Mouse (Mus musculus) left cerebral cortex, postnatal 36 days (tissue): Measurements from ENCODE around the gene Pou2f2. TPM values are rescaled to one million over a fixed set of nuclear protein-coding genes. Genes with fewer than 3 reads are reported as not detected.
A peak's percentile ranks its signal among the peaks of the same experiment; 100 is the strongest.

Experiments
- DNase-seq, 2 experiments: peaks; one replicate each; pipeline ENCODE4 v3.0.0; 2021 to 2022; ENCODE audit warnings: low spot score in 2 of 2, mixed read lengths in 1 of 2
- intact Hi-C: fragments of 180-260 bp; cut with DNase I; formaldehyde crosslinking; loops from one replicate; pipeline ENCODE4 v1.15.1; 2025
- total RNA-seq, 2 experiments: library from RNA; stranded (reverse); gene quantifications; 2 replicates each; pipeline ENCODE4 v1.2.3; 2021

Pou2f2 gene
- total RNA-seq, 2 experiments from 2014 or later: 8.4 to 15.4 TPM

GRCm38 (mm10) chr7:25077414-25077755 is 102.1 kb downstream of the Pou2f2 start:
- intact Hi-C loops: loop anchor here (5.0 to 10.0 kb wide), 3 partner anchors 45 to 237 kb away; partner anchors contain the start of genes Megf8 and Rps19
- DNase-seq: no peak

GRCm38 (mm10) chr7:25076663-25077413 is 102.7 kb downstream of the Pou2f2 start:
- DNase-seq: peak; percentile 96 to 97

DNA sequence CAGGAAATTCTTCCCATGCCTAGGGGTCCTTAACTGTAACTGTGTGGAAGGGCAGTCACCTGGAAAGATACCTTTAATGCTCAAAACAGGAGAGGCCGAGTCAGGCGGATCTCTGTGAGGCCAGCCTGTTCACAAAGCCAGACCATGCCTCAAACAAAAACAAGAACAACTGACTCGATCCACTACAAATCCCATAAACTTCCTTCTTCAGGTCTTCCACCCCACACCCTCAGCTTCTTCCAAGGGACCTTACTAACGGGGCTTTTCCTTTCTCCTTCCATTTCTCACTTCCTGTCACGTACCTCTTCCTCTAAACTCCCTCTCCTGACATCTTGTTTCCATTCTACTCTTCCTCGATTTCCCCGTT is 103.2 kb downstream of the Pou2f2 start:
- intact Hi-C loops: loop anchor here (5.0 to 10.0 kb wide), 3 partner anchors 44 to 239 kb away; partner anchors contain the start of genes Megf8 and Rps19
- DNase-seq: no peak

More at GRCm38 (mm10) chr7:25076663-25077413, 102.7 kb downstream of the Pou2f2 start:
- intact Hi-C loops: loop anchor here (5.0 to 10.0 kb wide), 3 partner anchors 45 to 238 kb away; partner anchors contain the start of genes Megf8 and Rps19

DNA sequence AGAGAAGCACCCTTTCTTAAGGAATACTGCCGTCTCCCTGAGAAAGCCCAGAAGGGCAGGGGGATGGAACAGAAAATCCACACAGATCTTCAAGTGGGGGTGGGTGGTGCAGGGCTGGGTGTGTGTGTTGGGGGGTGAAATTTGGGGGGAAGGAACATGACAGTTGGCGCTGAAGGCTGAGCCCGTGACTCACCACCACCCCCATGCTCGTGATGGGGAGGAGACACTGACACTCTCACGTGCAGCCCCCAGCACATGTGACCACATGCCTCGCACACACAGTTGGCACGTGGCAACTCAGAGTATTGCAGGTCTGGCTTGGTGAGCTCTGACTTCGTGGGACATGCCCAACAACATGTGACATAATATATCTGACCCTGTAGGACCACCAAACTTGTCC is 105.6 kb downstream of the Pou2f2 start:
- intact Hi-C loops: loop anchor here (2.0 to 10.0 kb wide), 3 partner anchors 65 to 241 kb away; partner anchors contain the start of genes Megf8 and Rps19
- DNase-seq: peak; percentile 78 to 80

DNA sequence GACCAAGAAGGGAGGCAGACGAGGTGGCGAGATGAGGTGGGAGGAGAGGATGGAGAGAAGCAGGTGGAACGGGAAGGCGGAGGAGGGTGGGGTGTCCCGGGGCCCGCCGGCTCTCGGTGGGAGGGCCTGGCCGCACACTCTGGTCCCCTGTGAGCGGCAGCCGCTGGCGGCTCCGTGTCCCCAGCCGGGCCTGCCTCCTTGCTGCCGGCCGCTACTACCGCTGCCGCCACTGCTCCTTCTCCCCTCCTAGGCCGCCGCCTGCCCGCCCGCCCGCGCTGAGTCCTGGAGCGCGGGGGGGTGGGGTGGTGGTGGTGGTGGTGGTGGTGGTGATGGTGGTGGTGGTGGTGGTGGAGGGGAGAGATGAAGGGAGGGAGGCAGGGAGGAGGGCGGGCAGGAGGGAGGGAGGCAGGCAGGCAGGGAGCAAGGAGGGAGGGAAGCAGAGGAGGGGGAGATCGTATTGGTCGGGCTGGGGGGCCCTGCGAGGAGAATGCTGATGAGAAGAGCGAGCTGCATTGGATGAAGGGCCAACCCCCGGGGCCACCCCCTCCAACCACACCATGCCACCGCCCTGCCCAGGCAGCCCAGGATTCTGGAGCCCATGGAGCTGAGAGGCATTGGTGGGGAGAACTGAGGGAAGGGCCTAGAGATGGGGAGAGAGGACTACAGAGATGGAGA is 106.7 kb downstream of the Pou2f2 start:
- peak; percentile 63 to 74 for DNase-seq
- intact Hi-C loops: loop anchor here (2.0 to 10.0 kb wide), 3 partner anchors 64 to 242 kb away; partner anchors contain the start of genes Megf8 and Rps19

GRCm38 (mm10) chr7:25071979-25072715 is 107.4 kb downstream of the Pou2f2 start, which contains the start of the genes Grik5 and Zfp574:
Gene Grik5 (minus strand): TSS chr7:25072346.
Gene Zfp574 (plus strand): TSS chr7:25072567.
- intact Hi-C loops: loop anchor here (2.0 to 10.0 kb wide), 3 partner anchors 63 to 243 kb away; partner anchors contain the start of genes Megf8 and Rps19
- DNase-seq: no peak

GRCm38 (mm10) chr7:25068724-25069123 is 110.8 kb downstream of the Pou2f2 start:
- peak; percentile 78 to 81 for DNase-seq
- intact Hi-C loops: no loop called here

GRCm38 (mm10) chr7:25067909-25068656 is 111.4 kb downstream of the Pou2f2 start:
- intact Hi-C loops: no loop called here
- DNase-seq: no peak

GRCm38 (mm10) chr7:25067338-25067737 is 112.2 kb downstream of the Pou2f2 start:
- no peak for DNase-seq
- intact Hi-C loops: no loop called here

DNA sequence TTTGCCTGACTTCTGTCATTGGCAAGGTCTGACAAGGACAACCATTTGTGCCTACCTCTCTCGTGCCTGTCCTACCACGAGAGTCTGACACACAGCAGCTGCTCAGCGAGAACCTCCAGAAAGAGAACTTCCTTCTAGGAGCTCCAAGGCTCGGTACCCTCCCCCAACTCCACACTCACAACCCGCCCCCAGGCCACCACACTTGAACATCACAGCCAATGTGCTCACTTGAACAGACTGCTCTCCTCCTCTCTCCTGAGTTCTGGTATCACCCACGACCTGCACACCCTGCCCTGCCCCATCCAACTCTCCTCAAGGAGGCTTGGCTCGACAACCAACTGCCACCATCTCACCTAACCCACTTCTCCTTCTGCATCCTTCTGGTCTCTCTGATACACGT is 115.6 kb downstream of the Pou2f2 start:
- DNase-seq: peak; percentile 50 to 78
- intact Hi-C loops: no loop called here

DNA sequence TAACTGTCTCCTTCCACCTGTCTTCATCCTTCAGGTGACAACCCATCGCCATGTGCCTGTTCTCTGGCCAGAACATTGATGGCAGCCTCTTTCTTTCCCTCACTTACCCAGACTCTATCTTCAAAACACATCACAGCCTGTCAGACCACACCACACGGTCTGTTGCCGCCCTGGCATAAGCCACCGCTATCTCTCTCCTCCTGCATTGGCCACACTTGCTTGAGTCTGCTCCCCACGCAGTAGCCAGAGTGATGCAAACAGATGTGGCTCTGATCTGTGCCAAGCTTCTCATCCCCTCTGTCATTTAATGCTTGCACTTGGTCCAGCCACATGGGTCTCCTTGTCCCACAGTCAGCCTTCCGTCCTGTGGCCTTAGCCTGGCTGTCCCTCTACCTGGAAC is 116.2 kb downstream of the Pou2f2 start:
- intact Hi-C loops: no loop called here

DNA sequence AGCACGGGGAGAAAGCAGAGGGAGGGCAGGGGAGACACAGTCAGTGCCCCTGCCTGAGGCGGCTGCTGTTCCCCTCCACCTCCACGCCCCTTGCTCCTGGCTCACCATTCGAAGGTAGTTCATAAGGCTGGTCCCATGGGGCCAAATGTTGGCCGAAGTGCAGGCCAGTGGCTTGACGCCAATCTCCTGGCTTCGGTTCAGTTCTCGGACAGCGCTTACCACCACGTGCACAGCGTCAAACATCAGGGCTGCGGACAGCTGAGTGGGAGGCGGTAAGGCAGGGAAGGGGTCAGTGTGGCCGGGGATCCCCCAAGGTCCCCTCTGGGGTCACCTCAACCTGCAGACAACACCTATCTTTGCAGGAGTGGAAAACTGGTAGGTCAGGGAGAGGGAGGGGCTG is 120.7 kb downstream of the Pou2f2 start:
- DNase-seq: no peak
- intact Hi-C loops: no loop called here

More for the DNA sequence above, 116.2 kb downstream of the Pou2f2 start:
- no peak for DNase-seq

- intact Hi-C loops: no loop called here
- no peak for DNase-seq
Measured at GRCm38 (mm10) chr7:25058394-25058793, 121.1 kb downstream of the Pou2f2 start.

- DNase-seq: no peak
- intact Hi-C loops: no loop called here
Measured at GRCm38 (mm10) chr7:25057888-25058287, 121.6 kb downstream of the Pou2f2 start.

GRCm38 (mm10) chr7:25056951-25057350 is 122.6 kb downstream of the Pou2f2 start:
- intact Hi-C loops: no loop called here

DNA sequence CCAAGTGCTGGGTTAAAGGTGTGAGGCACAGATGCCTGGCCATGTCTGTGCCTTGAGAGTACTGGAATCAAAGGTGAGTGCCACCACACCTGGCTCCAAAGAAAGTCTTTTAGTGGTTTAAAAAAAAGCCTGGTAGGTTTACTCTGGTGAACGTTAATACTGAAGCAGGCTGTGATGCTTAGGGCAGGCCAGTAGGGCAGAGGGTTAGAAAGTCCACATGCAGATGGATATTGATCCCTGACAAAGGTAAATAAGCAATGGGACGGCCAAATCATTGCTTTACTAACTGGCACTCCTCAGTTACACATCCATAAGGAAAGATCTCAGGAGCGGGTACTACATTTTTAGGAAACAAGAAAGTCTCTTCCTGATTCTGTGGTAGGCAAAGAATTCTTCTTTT is 126.9 kb downstream of the Pou2f2 start:
- no peak for DNase-seq
- intact Hi-C loops: no loop called here

More at GRCm38 (mm10) chr7:25056951-25057350, 122.6 kb downstream of the Pou2f2 start:
- no peak for DNase-seq

DNA sequence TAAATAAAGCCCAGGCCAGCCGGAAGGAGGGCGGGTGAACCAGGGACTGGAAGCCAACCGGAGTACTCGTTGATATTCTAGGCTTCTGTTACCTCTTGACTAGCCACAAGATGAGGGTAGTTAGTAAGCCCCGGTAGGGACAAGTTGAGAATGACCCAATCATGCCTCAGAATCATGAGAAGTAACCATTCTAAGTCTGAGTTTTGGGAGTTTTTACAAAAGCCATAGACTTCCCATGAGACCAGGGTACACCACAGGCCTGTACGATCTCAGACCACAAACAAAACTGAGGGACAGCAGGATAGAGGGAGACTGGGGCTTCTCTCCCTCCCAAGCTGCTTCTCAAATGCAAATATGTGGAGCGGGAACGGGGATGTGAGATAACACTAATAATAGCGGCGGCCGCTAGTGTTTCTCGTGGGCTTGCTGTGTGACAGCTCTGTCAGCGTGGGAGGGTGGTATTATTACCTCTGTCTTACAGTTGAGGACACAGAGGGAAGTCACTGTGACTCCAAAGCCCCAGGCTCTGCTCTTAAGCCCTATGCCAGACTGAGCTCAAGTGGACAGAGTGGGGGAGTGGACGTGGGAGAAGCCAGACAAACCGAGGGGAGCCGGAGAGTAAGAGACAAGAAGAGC is 130.1 kb downstream of the Pou2f2 start:
- intact Hi-C loops: loop anchor here (5.0 kb wide), 1 partner anchor 37 kb away; no protein-coding TSS in a partner anchor
- peak in 1 of 2 experiments; percentile 32 for DNase-seq

DNA sequence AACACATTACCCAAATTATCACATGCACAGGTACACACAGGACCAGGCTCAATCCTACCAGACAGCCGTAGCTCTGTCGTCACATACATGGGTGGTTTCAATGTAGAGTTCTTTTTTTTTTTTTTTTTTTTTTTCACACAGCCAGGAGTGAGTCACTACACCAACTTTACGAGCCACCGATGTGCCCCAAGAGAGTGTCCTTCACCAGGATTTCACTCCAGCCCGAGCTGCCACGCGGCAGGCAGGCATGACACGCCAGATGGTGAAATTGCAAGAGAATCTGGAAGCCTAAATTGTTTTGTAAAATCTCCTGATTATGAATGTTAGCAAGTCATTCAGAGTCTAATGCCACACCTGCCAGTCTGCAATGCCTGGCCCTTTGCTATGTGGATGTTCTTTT is 132.2 kb downstream of the Pou2f2 start:
- intact Hi-C loops: loop anchor here (5.0 kb wide), 1 partner anchor 35 kb away; no protein-coding TSS in a partner anchor
- peak; percentile 65 to 67 for DNase-seq
